Mouse (Mus musculus) ES-E14 (cell line): ENCODE data around the gene Eif1ad.

Experiments
- HCFC1 ChIP-seq: IDR thresholded peaks from 2 replicates; pipeline ENCODE4 v1.6.1; 2012; ENCODE audit warnings: low read length, inconsistent platforms, borderline replicate concordance; ENCODE audit not compliant: insufficient read depth
- MAFK ChIP-seq: IDR thresholded peaks from 2 replicates; pipeline ENCODE4 v1.6.1; 2014; ENCODE audit warnings: mild to moderate bottlenecking, low read depth, low read length, inconsistent platforms; ENCODE audit not compliant: insufficient read depth
- ZNF384 ChIP-seq: IDR thresholded peaks from 2 replicates; pipeline ENCODE4 v1.6.1; 2012; ENCODE audit warnings: low read depth, low read length, inconsistent platforms

DNA sequence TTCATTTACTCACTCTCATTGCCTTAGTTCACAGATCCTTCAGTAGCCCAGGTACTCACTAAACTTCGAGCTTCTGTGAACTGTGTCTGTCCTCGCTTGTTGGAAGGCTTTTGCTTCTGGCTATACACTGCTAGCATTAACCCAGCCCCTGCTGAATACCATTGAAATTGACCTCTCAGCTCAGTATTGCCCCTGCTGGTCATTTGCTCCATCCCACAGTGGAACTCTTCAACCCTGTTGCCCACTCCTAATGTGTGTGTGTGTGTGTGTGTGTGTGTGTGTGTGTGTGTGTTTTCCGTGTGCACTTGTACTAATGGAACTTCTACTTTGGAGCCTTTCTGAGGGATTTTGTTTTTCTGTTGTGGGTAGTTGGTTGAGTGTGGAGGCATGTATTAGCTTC lies 4.4 kb downstream of the Eif1ad start:
- no peak for TF ChIP-seq ZNF384
- no peak for TF ChIP-seq HCFC1
- TF ChIP-seq MAFK, result no peak
